ENCODE assay signal across 18 mouse cellular contexts in genomic region chr7:136829621-136830313, GRCm38 (mm10).
A peak's percentile ranks its signal among the peaks of the same experiment; 100 is the strongest.
DNase-seq lines count a peak whose midpoint lies in the region; ATAC-seq and TF ChIP-seq lines count a peak whose summit lies in the region.
"Had no signal": no experiment of that assay in that cellular context is flagged by ENCODE, and none has a peak within 500 bp of the region (broad histone marks: within the 10 kb centered on the region; RNA-seq: fewer than 3 reads in every experiment).

No protein-coding gene starts in this region.

- 44% methylated on average over 1 of the region's 1 CpGs for WGBS in forebrain, postnatal 0 days
- 58% methylated on average over 1 of the region's 1 CpGs for WGBS in forebrain, embryonic 13.5 days
- 56% methylated on average over 1 of the region's 1 CpGs for WGBS in lung, embryonic 16.5 days
- WGBS in embryonic facial prominence, embryonic 15.5 days, result 39% methylated on average over 1 of the region's 1 CpGs
- 80% methylated on average over 1 of the region's 1 CpGs for WGBS in midbrain, embryonic 16.5 days

- H3K36me3 ChIP-seq in forebrain, postnatal 0 days (ENCODE audit: insufficient read depth), result no peaks in the 10 kb centered on the region
- no peaks in the 10 kb centered on the region for H3K36me3 ChIP-seq in forebrain, embryonic 13.5 days (ENCODE audit: poor library complexity, severe bottlenecking)
- H3K36me3 ChIP-seq in lung, embryonic 16.5 days (ENCODE audit: control insufficient read depth, insufficient read depth, low read length), result no peaks in the 10 kb centered on the region
- H3K36me3 ChIP-seq in embryonic facial prominence, embryonic 15.5 days, result no peaks in the 10 kb centered on the region
- no peaks in the 10 kb centered on the region for H3K36me3 ChIP-seq in midbrain, embryonic 16.5 days (ENCODE audit: control insufficient read depth, insufficient read depth, low read length)
- H3K36me3 ChIP-seq: heart, embryonic 13.5 days; hindbrain, embryonic 15.5 days had no signal

- no peak overlapping the region for H3K4me2 ChIP-seq in forebrain, postnatal 0 days (ENCODE audit: low read depth)
- H3K4me2 ChIP-seq in forebrain, embryonic 13.5 days, result no peak overlapping the region
- H3K4me2 ChIP-seq in lung, embryonic 16.5 days (ENCODE audit: low read depth, low read length), result no peak overlapping the region
- H3K4me2 ChIP-seq in embryonic facial prominence, embryonic 15.5 days (replicated peaks), result no peak overlapping the region
- no peak overlapping the region for H3K4me2 ChIP-seq in midbrain, embryonic 16.5 days (ENCODE audit: low read length)
- H3K4me2 ChIP-seq: heart, embryonic 13.5 days; hindbrain, embryonic 15.5 days had no signal

- no peak overlapping the region for H3K27ac ChIP-seq in forebrain, postnatal 0 days (ENCODE audit: low read depth, low read length)
- no peak overlapping the region for H3K27ac ChIP-seq in forebrain, embryonic 13.5 days
- H3K27ac ChIP-seq in lung, embryonic 16.5 days (ENCODE audit: low read length), result no peak overlapping the region
- H3K27ac ChIP-seq in embryonic facial prominence, embryonic 15.5 days (replicated peaks), result peak overlapping the region; percentile 39; the same call in 1 of the 2 replicates
- H3K27ac ChIP-seq in midbrain, embryonic 16.5 days (ENCODE audit: low read length), result no peak overlapping the region
- H3K27ac ChIP-seq: heart, embryonic 13.5 days; hindbrain, embryonic 15.5 days had no signal

- DNase-seq in forebrain, postnatal 0 days, result peak; percentile 43
- no peak for DNase-seq in lung, postnatal 36 days
- DNase-seq in brain, embryonic 18.5 days (ENCODE audit: low read depth, low spot score), result peak; percentile 26
- DNase-seq: adrenal gland, adult 8-10 months; adrenal gland, postnatal 36 days; cerebellum, adult 11-12 months; cerebellum, adult 9-10 months; cerebellum, postnatal 25 days; gastrocnemius, postnatal 14 days; heart, postnatal 36 days had no signal

- no peak overlapping the region for H3K4me3 ChIP-seq in forebrain, postnatal 0 days (ENCODE audit: low read depth, low read length)
- H3K4me3 ChIP-seq in forebrain, embryonic 13.5 days, result no peak overlapping the region
- no peak overlapping the region for H3K4me3 ChIP-seq in lung, embryonic 16.5 days (ENCODE audit: low read length)
- no peak overlapping the region for H3K4me3 ChIP-seq in embryonic facial prominence, embryonic 15.5 days (replicated peaks)
- no peak overlapping the region for H3K4me3 ChIP-seq in midbrain, embryonic 16.5 days (ENCODE audit: low read depth, low read length)
- H3K4me3 ChIP-seq: heart, embryonic 13.5 days; hindbrain, embryonic 15.5 days had no signal

- H3K9ac ChIP-seq in forebrain, postnatal 0 days, result no peak overlapping the region
- no peak overlapping the region for H3K9ac ChIP-seq in forebrain, embryonic 13.5 days
- no peak overlapping the region for H3K9ac ChIP-seq in lung, embryonic 16.5 days (ENCODE audit: low read length)
- no peak overlapping the region for H3K9ac ChIP-seq in embryonic facial prominence, embryonic 15.5 days
- H3K9ac ChIP-seq in midbrain, embryonic 16.5 days (ENCODE audit: low read depth, low read length), result no peak overlapping the region
- H3K9ac ChIP-seq: heart, embryonic 13.5 days; hindbrain, embryonic 15.5 days had no signal

- peaks cover 17% of the 10 kb centered on the region for H3K27me3 ChIP-seq in forebrain, postnatal 0 days (ENCODE audit: insufficient read depth, low read length)
- peaks cover 13% of the 10 kb centered on the region for H3K27me3 ChIP-seq in forebrain, embryonic 13.5 days
- peaks cover 10% of the 10 kb centered on the region; the same call in 1 of the 2 replicates for H3K27me3 ChIP-seq in lung, embryonic 16.5 days (ENCODE audit: control insufficient read depth, insufficient read depth, low read depth, low read length)
- no peaks in the 10 kb centered on the region; the same call in 1 of the 2 replicates for H3K27me3 ChIP-seq in embryonic facial prominence, embryonic 15.5 days
- no peaks in the 10 kb centered on the region for H3K27me3 ChIP-seq in midbrain, embryonic 16.5 days (ENCODE audit: control insufficient read depth, insufficient read depth, low read depth, low read length)
- H3K27me3 ChIP-seq: hindbrain, embryonic 15.5 days had no signal

- TF ChIP-seq CTCF in forebrain, postnatal 0 days (IDR thresholded peaks at IDR 0.05; ENCODE audit: low read depth), result no peak

- H3K9me3 ChIP-seq in forebrain, postnatal 0 days (ENCODE audit: low read length), result no peaks in the 10 kb centered on the region
- no peaks in the 10 kb centered on the region for H3K9me3 ChIP-seq in forebrain, embryonic 13.5 days (replicated peaks)
- H3K9me3 ChIP-seq in lung, embryonic 16.5 days (ENCODE audit: control insufficient read depth, low read length), result no peaks in the 10 kb centered on the region
- no peaks in the 10 kb centered on the region for H3K9me3 ChIP-seq in embryonic facial prominence, embryonic 15.5 days (replicated peaks)
- no peaks in the 10 kb centered on the region for H3K9me3 ChIP-seq in midbrain, embryonic 16.5 days (replicated peaks; ENCODE audit: control insufficient read depth, low read length, poor library complexity, severe bottlenecking)
- H3K9me3 ChIP-seq: heart, embryonic 13.5 days; hindbrain, embryonic 15.5 days had no signal

- peak; percentile 59; the same call in 1 of the 2 replicates for ATAC-seq in forebrain, postnatal 0 days
- ATAC-seq in forebrain, embryonic 13.5 days, result no peak
- peak; percentile 65; the same call in 1 of the 2 replicates for ATAC-seq in lung, embryonic 16.5 days (ENCODE audit: low read depth)
- ATAC-seq in embryonic facial prominence, embryonic 15.5 days (ENCODE audit: insufficient number of reproducible peaks, low FRiP score, low TSS enrichment, low read depth), result peak; percentile 85
- ATAC-seq in midbrain, embryonic 16.5 days, result no peak
- ATAC-seq: inflammation-experienced regulatory T-cells, adult 6 months; intestine, postnatal 0 days had no signal

- H3K4me1 ChIP-seq in forebrain, postnatal 0 days (ENCODE audit: insufficient read depth), result no peaks in the 10 kb centered on the region
- H3K4me1 ChIP-seq in forebrain, embryonic 13.5 days, result peaks cover 10% of the 10 kb centered on the region
- H3K4me1 ChIP-seq in lung, embryonic 16.5 days (replicated peaks; ENCODE audit: control insufficient read depth, insufficient read depth, low read length), result peaks cover 4% of the 10 kb centered on the region; the same call in 1 of the 2 replicates
- peaks cover 5% of the 10 kb centered on the region; the same call in 1 of the 2 replicates for H3K4me1 ChIP-seq in embryonic facial prominence, embryonic 15.5 days
- H3K4me1 ChIP-seq in midbrain, embryonic 16.5 days (ENCODE audit: control insufficient read depth, insufficient read depth, low read length), result peaks cover 10% of the 10 kb centered on the region; the same call in 1 of the 2 replicates

Comparison
In these comparisons a context has a peak if more than half of its experiments do, and no peak if none do; other contexts are left out.
1. ATAC-seq: peak in forebrain, postnatal 0 days (single experiment), lung, embryonic 16.5 days (single experiment) and embryonic facial prominence, embryonic 15.5 days (single experiment); none in forebrain, embryonic 13.5 days (single experiment) and midbrain, embryonic 16.5 days (single experiment).